Mouse (Mus musculus): ENCODE results near the gene Cdh23. TPM values are rescaled to one million over a fixed set of nuclear protein-coding genes. Genes with fewer than 3 reads are reported as not detected.
"Not testable (repeated sequence)": the region's sequence is repeated elsewhere in the genome, so short reads cannot be mapped to it uniquely, and the experiment has no call there.

Gene Cdh23
- 0.16 and 0.36 TPM in 2 replicates for total RNA-seq (2015)
- 0.29 and 0.77 TPM in 2 replicates for total RNA-seq (2017)

GRCm38 (mm10) chr10:60696390-60696789 is at the start of gene Cdh23:
Cdh23 (minus strand) TSS chr10:60696490.
- ATAC-seq (ENCODE audit: poor library complexity, severe bottlenecking): no peak

GRCm38 (mm10) chr10:60744543-60745290 is 48.4 kb upstream of the Cdh23 start:
- ATAC-seq (ENCODE audit: poor library complexity, severe bottlenecking): peak; percentile 77

GRCm38 (mm10) chr10:60743681-60744080 is 47.4 kb upstream of the Cdh23 start:
- no peak for ATAC-seq (ENCODE audit: poor library complexity, severe bottlenecking)

GRCm38 (mm10) chr10:60742942-60743341 is 46.7 kb upstream of the Cdh23 start:
- ATAC-seq (ENCODE audit: poor library complexity, severe bottlenecking): no peak

GRCm38 (mm10) chr10:60742296-60742695 is 46.0 kb upstream of the Cdh23 start:
- ATAC-seq (ENCODE audit: poor library complexity, severe bottlenecking): not testable (repeated sequence)

- ATAC-seq (ENCODE audit: poor library complexity, severe bottlenecking): no peak
Measured at GRCm38 (mm10) chr10:60741435-60741834, 45.1 kb upstream of the Cdh23 start.

GRCm38 (mm10) chr10:60739619-60740363 is 43.5 kb upstream of the Cdh23 start:
- ATAC-seq (ENCODE audit: poor library complexity, severe bottlenecking): peak; percentile 47

- ATAC-seq (ENCODE audit: poor library complexity, severe bottlenecking): peak; percentile 68
Measured at GRCm38 (mm10) chr10:60737886-60738640, 41.8 kb upstream of the Cdh23 start.

- no peak for ATAC-seq (ENCODE audit: poor library complexity, severe bottlenecking)
Measured at GRCm38 (mm10) chr10:60737169-60737728, 41.0 kb upstream of the Cdh23 start.

GRCm38 (mm10) chr10:60735737-60736136 is 39.4 kb upstream of the Cdh23 start:
- no peak for ATAC-seq (ENCODE audit: poor library complexity, severe bottlenecking)

- no peak for ATAC-seq (ENCODE audit: poor library complexity, severe bottlenecking)
Measured at GRCm38 (mm10) chr10:60733471-60733870, 37.2 kb upstream of the Cdh23 start.

GRCm38 (mm10) chr10:60732397-60732861 is 36.1 kb upstream of the Cdh23 start:
- no peak for ATAC-seq (ENCODE audit: poor library complexity, severe bottlenecking)

GRCm38 (mm10) chr10:60731742-60732141 is 35.5 kb upstream of the Cdh23 start:
- no peak for ATAC-seq (ENCODE audit: poor library complexity, severe bottlenecking)

GRCm38 (mm10) chr10:60727301-60727700 is 31.0 kb upstream of the Cdh23 start:
- no peak for ATAC-seq (ENCODE audit: poor library complexity, severe bottlenecking)

GRCm38 (mm10) chr10:60726896-60727295 is 30.6 kb upstream of the Cdh23 start:
- no peak for ATAC-seq (ENCODE audit: poor library complexity, severe bottlenecking)

- no peak for ATAC-seq (ENCODE audit: poor library complexity, severe bottlenecking)
Measured at GRCm38 (mm10) chr10:60724496-60724895, 28.2 kb upstream of the Cdh23 start.

GRCm38 (mm10) chr10:60723345-60723744 is 27.1 kb upstream of the Cdh23 start:
- no peak for ATAC-seq (ENCODE audit: poor library complexity, severe bottlenecking)

GRCm38 (mm10) chr10:60721640-60722039 is 25.4 kb upstream of the Cdh23 start:
- no peak for ATAC-seq (ENCODE audit: poor library complexity, severe bottlenecking)

GRCm38 (mm10) chr10:60720461-60720860 is 24.2 kb upstream of the Cdh23 start:
- ATAC-seq (ENCODE audit: poor library complexity, severe bottlenecking): no peak

- no peak for ATAC-seq (ENCODE audit: poor library complexity, severe bottlenecking)
Measured at GRCm38 (mm10) chr10:60718491-60718890, 22.2 kb upstream of the Cdh23 start.

GRCm38 (mm10) chr10:60716449-60716848 is 20.2 kb upstream of the Cdh23 start:
- ATAC-seq (ENCODE audit: poor library complexity, severe bottlenecking): no peak

Measured in megakaryocyte, adult 5-6 weeks (primary cell).